ENCODE assay signal across 8 mouse cellular contexts in the genomic region with DNA sequence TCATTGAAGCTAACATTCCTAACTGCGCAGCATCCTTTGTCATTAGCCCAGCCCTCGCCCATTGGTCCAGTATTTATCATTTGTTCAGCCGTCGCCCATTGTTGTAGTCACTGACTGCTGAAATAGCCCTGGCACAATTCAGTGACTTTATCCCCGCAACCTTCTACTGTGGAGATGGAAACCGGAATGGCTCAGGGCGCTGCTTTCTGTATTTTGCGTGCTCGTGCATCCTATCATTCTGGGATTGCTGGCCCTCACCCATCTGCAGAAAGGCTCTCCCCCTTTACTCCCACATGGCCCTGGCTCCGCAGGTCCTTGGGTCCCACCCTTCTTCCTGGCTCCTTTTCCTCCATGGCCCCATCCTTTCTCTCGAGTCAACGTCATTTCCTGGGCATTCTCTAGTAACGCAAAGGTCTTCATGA. TPM values are rescaled to one million over a fixed set of nuclear protein-coding genes. Genes with fewer than 3 reads are reported as not detected.
DNase-seq lines count a peak whose midpoint lies in the region; ATAC-seq and TF ChIP-seq lines count a peak whose summit lies in the region.

No protein-coding gene starts in this region.

- WGBS in heart, embryonic 11.5 days (ENCODE audit: insufficient replicate concordance): 24% methylated on average over 13 of the region's 13 CpGs
- 17% methylated on average over 13 of the region's 13 CpGs for WGBS in hindbrain, embryonic 12.5 days
- WGBS in lung, embryonic 16.5 days: 16% methylated on average over 13 of the region's 13 CpGs
- 15% methylated on average over 13 of the region's 13 CpGs for WGBS in stomach, postnatal 0 days

- H3K36me3 ChIP-seq in heart, embryonic 11.5 days (ENCODE audit: control insufficient read depth, insufficient read depth, low read length): no peaks in the 10 kb centered on the region
- H3K36me3 ChIP-seq in E14TG2a.4 (ENCODE audit: insufficient read depth, low read length): no peaks in the 10 kb centered on the region
- no peaks in the 10 kb centered on the region for H3K36me3 ChIP-seq in hindbrain, embryonic 12.5 days
- no peaks in the 10 kb centered on the region for H3K36me3 ChIP-seq in lung, embryonic 16.5 days (ENCODE audit: control insufficient read depth, insufficient read depth, low read length)
- no peaks in the 10 kb centered on the region for H3K36me3 ChIP-seq in stomach, postnatal 0 days (ENCODE audit: control insufficient read depth, insufficient read depth, low read length)

- peak overlapping the region; percentile 80; the same call in 1 of the 2 replicates for H3K9ac ChIP-seq in heart, embryonic 11.5 days (ENCODE audit: low read depth, low read length)
- peak overlapping the region; percentile 54; the same call in 1 of the 2 replicates for H3K9ac ChIP-seq in hindbrain, embryonic 12.5 days
- peak overlapping the region; percentile 78; the same call in 1 of the 2 replicates for H3K9ac ChIP-seq in lung, embryonic 16.5 days (ENCODE audit: low read length)
- H3K9ac ChIP-seq in stomach, postnatal 0 days (ENCODE audit: low read length): no peak overlapping the region

- no peak overlapping the region for H3K27ac ChIP-seq in heart, embryonic 11.5 days (ENCODE audit: low read depth, low read length)
- peak overlapping the region; percentile 89 for H3K27ac ChIP-seq in hindbrain, embryonic 12.5 days
- H3K27ac ChIP-seq in lung, embryonic 16.5 days (ENCODE audit: low read length): no peak overlapping the region
- H3K27ac ChIP-seq in stomach, postnatal 0 days (replicated peaks): no peak overlapping the region

- H3K4me2 ChIP-seq in heart, embryonic 11.5 days: peak overlapping the region; percentile 96
- peak overlapping the region; percentile 76 for H3K4me2 ChIP-seq in hindbrain, embryonic 12.5 days (replicated peaks)
- H3K4me2 ChIP-seq in lung, embryonic 16.5 days (ENCODE audit: low read depth, low read length): peak overlapping the region; percentile 93
- H3K4me2 ChIP-seq in stomach, postnatal 0 days (replicated peaks; ENCODE audit: low read depth): peak overlapping the region; percentile 80

- intact Hi-C loops in heart, postnatal 25 days (cut with DNase I): loop anchor here (5.0 kb wide), 1 partner anchor 39 kb away; the partner anchor contains the start of gene Kremen2

- no peak for TF ChIP-seq CTCF in E14TG2a.4 (conservative IDR thresholded peaks at IDR 0.05; ENCODE audit: low read length)
- TF ChIP-seq CTCF in stomach, postnatal 0 days (IDR thresholded peaks at IDR 0.05; ENCODE audit: low read depth): no peak

- no peak for TF ChIP-seq EP300 in stomach, postnatal 0 days (optimal IDR thresholded peaks at IDR 0.05)

- H3K4me3 ChIP-seq in heart, embryonic 11.5 days (ENCODE audit: low read depth, low read length): peak overlapping the region; percentile 64
- H3K4me3 ChIP-seq in E14TG2a.4 (replicated peaks; ENCODE audit: low read length): peak overlapping the region; percentile 82
- peak overlapping the region; percentile 59 for H3K4me3 ChIP-seq in hindbrain, embryonic 12.5 days
- H3K4me3 ChIP-seq in lung, embryonic 16.5 days (ENCODE audit: low read length): peak overlapping the region; percentile 68
- peak overlapping the region; percentile 54 for H3K4me3 ChIP-seq in stomach, postnatal 0 days (ENCODE audit: low read depth, low read length)

- peaks cover 9% of the 10 kb centered on the region for H3K4me1 ChIP-seq in heart, embryonic 11.5 days (ENCODE audit: control insufficient read depth, insufficient read depth, low read length)
- H3K4me1 ChIP-seq in E14TG2a.4 (replicated peaks; ENCODE audit: low read depth, low read length): peaks cover 49% of the 10 kb centered on the region
- peaks cover 17% of the 10 kb centered on the region for H3K4me1 ChIP-seq in hindbrain, embryonic 12.5 days
- H3K4me1 ChIP-seq in lung, embryonic 16.5 days (replicated peaks; ENCODE audit: control insufficient read depth, insufficient read depth, low read length): peaks cover 20% of the 10 kb centered on the region
- H3K4me1 ChIP-seq in stomach, postnatal 0 days (replicated peaks; ENCODE audit: control insufficient read depth, insufficient read depth): peaks cover 4% of the 10 kb centered on the region; the same call in 1 of the 2 replicates

- DNase-seq in heart, postnatal 25 days (ENCODE audit: low spot score): no peak
- peak; percentile 65 to 70 for DNase-seq in cerebellum, postnatal 14 days
- no peak for DNase-seq in stomach, postnatal 0 days (ENCODE audit: low spot score)

- ATAC-seq in heart, embryonic 11.5 days (replicated peaks; ENCODE audit: insufficient number of reproducible peaks, low FRiP score, low TSS enrichment): no peak
- ATAC-seq in hindbrain, embryonic 12.5 days (ENCODE audit: low FRiP score): peak; percentile 58
- 0 out of 2 replicates have a peak, but pooled peaks have one; percentile 24 for ATAC-seq in lung, embryonic 16.5 days (ENCODE audit: low read depth)
- ATAC-seq in stomach, postnatal 0 days (ENCODE audit: low FRiP score, low TSS enrichment): peak; percentile 16; the same call in 1 of the 2 replicates
- ATAC-seq in erythroid progenitor cell, adult 5-6 weeks (replicated peaks; ENCODE audit: low FRiP score, poor library complexity, severe bottlenecking): no peak

- H3K27me3 ChIP-seq in heart, embryonic 11.5 days (ENCODE audit: control insufficient read depth, insufficient read depth, low read length): no peaks in the 10 kb centered on the region
- H3K27me3 ChIP-seq in E14TG2a.4 (ENCODE audit: insufficient read depth, low read length): peaks cover 21% of the 10 kb centered on the region
- H3K27me3 ChIP-seq in hindbrain, embryonic 12.5 days: no peaks in the 10 kb centered on the region
- H3K27me3 ChIP-seq in lung, embryonic 16.5 days (ENCODE audit: control insufficient read depth, insufficient read depth, low read depth, low read length): no peaks in the 10 kb centered on the region
- H3K27me3 ChIP-seq in stomach, postnatal 0 days (ENCODE audit: control insufficient read depth, insufficient read depth, low read length): no peaks in the 10 kb centered on the region

- H3K9me3 ChIP-seq in heart, embryonic 11.5 days (replicated peaks; ENCODE audit: control insufficient read depth, low read length): no peaks in the 10 kb centered on the region
- no peaks in the 10 kb centered on the region for H3K9me3 ChIP-seq in E14TG2a.4 (ENCODE audit: low read length)
- H3K9me3 ChIP-seq in hindbrain, embryonic 12.5 days (replicated peaks): no peaks in the 10 kb centered on the region
- H3K9me3 ChIP-seq in lung, embryonic 16.5 days (ENCODE audit: control insufficient read depth, low read length): no peaks in the 10 kb centered on the region
- no peaks in the 10 kb centered on the region for H3K9me3 ChIP-seq in stomach, postnatal 0 days (ENCODE audit: control insufficient read depth, low read length)

RNA-seq across cellular contexts. Expression of gene Flywch2, which starts 0.6 kb away (rescaled TPM):
- polyA plus RNA-seq in heart, embryonic 11.5 days (2014; fragmentation: Nextera tagmentation; extraction: Ambion mirVana): 8.2 and 9.5 TPM in 2 replicates
- 1 to 10 TPM in 1 of 2 experiments, under 1 TPM in 1; 0.88 to 1.6 TPM for total RNA-seq in heart, postnatal 25 days (2021)
- polyA plus RNA-seq in hindbrain, embryonic 12.5 days (2016; fragmentation: Nextera tagmentation; extraction: Ambion mirVana): 48.1 and 49.4 TPM in 2 replicates
- polyA plus RNA-seq in lung, embryonic 16.5 days (2015; fragmentation: Nextera tagmentation; extraction: Ambion mirVana): 29.0 and 31.4 TPM in 2 replicates
- polyA plus RNA-seq in stomach, postnatal 0 days (2015; fragmentation: Nextera tagmentation; extraction: Ambion mirVana): 15.9 and 16.4 TPM in 2 replicates
- not detected in 2 replicates for total RNA-seq in erythroid progenitor cell, adult 5-6 weeks (2015; ENCODE audit: low replicate concordance)
- not detected in 2 replicates for total RNA-seq in erythroid progenitor cell, adult 5-6 weeks (2017; ENCODE audit: low replicate concordance)

RNA-seq across cellular contexts. Expression of gene Srrm2, which starts 3.8 kb away (rescaled TPM):
- polyA plus RNA-seq in heart, embryonic 11.5 days (2014; fragmentation: Nextera tagmentation; extraction: Ambion mirVana): 285 and 390 TPM in 2 replicates
- total RNA-seq in heart, postnatal 25 days (2021): 100 to 1,000 TPM; 157 to 162 TPM
- polyA plus RNA-seq in hindbrain, embryonic 12.5 days (2016; fragmentation: Nextera tagmentation; extraction: Ambion mirVana): 670 and 682 TPM in 2 replicates
- 411 and 414 TPM in 2 replicates for polyA plus RNA-seq in lung, embryonic 16.5 days (2015; fragmentation: Nextera tagmentation; extraction: Ambion mirVana)
- 211 and 215 TPM in 2 replicates for polyA plus RNA-seq in stomach, postnatal 0 days (2015; fragmentation: Nextera tagmentation; extraction: Ambion mirVana)
- total RNA-seq in erythroid progenitor cell, adult 5-6 weeks (2015; ENCODE audit: low replicate concordance): 468 and 572 TPM in 2 replicates
- 294 and 325 TPM in 2 replicates for total RNA-seq in erythroid progenitor cell, adult 5-6 weeks (2017; ENCODE audit: low replicate concordance)

RNA-seq across cellular contexts. Expression of gene Flywch1, which starts 15.1 kb away (rescaled TPM):
- polyA plus RNA-seq in heart, embryonic 11.5 days (2014; fragmentation: Nextera tagmentation; extraction: Ambion mirVana): 60.5 and 62.4 TPM in 2 replicates
- 10 to 100 TPM; 29.7 to 33.2 TPM for total RNA-seq in heart, postnatal 25 days (2021)
- polyA plus RNA-seq in hindbrain, embryonic 12.5 days (2016; fragmentation: Nextera tagmentation; extraction: Ambion mirVana): 203 and 212 TPM in 2 replicates
- polyA plus RNA-seq in lung, embryonic 16.5 days (2015; fragmentation: Nextera tagmentation; extraction: Ambion mirVana): 61.3 and 65.2 TPM in 2 replicates
- 24.2 and 27.3 TPM in 2 replicates for polyA plus RNA-seq in stomach, postnatal 0 days (2015; fragmentation: Nextera tagmentation; extraction: Ambion mirVana)
- total RNA-seq in erythroid progenitor cell, adult 5-6 weeks (2015; ENCODE audit: low replicate concordance): 2.1 and 2.9 TPM in 2 replicates
- total RNA-seq in erythroid progenitor cell, adult 5-6 weeks (2017; ENCODE audit: low replicate concordance): 3.4 and 14.2 TPM in 2 replicates

RNA-seq across cellular contexts. Expression of gene Kremen2, which starts 40.9 kb away (rescaled TPM):
- polyA plus RNA-seq in heart, embryonic 11.5 days (2014; fragmentation: Nextera tagmentation; extraction: Ambion mirVana): 0.27 and 0.63 TPM in 2 replicates
- not detected for total RNA-seq in heart, postnatal 25 days (2021)
- 2.9 and 5.7 TPM in 2 replicates for polyA plus RNA-seq in hindbrain, embryonic 12.5 days (2016; fragmentation: Nextera tagmentation; extraction: Ambion mirVana)
- 0.25 and 0.83 TPM in 2 replicates for polyA plus RNA-seq in lung, embryonic 16.5 days (2015; fragmentation: Nextera tagmentation; extraction: Ambion mirVana)
- polyA plus RNA-seq in stomach, postnatal 0 days (2015; fragmentation: Nextera tagmentation; extraction: Ambion mirVana): 2.7 and 3.0 TPM in 2 replicates
- not detected in 2 replicates for total RNA-seq in erythroid progenitor cell, adult 5-6 weeks (2015; ENCODE audit: low replicate concordance)
- not detected in 2 replicates for total RNA-seq in erythroid progenitor cell, adult 5-6 weeks (2017; ENCODE audit: low replicate concordance)

RNA-seq across cellular contexts. Expression of gene Elob, which starts 42.4 kb away (rescaled TPM):
- 929 and 1,004 TPM in 2 replicates for polyA plus RNA-seq in heart, embryonic 11.5 days (2014; fragmentation: Nextera tagmentation; extraction: Ambion mirVana)
- 100 to 1,000 TPM; 353 to 372 TPM for total RNA-seq in heart, postnatal 25 days (2021)
- 1,047 and 1,117 TPM in 2 replicates for polyA plus RNA-seq in hindbrain, embryonic 12.5 days (2016; fragmentation: Nextera tagmentation; extraction: Ambion mirVana)
- 980 and 1,001 TPM in 2 replicates for polyA plus RNA-seq in lung, embryonic 16.5 days (2015; fragmentation: Nextera tagmentation; extraction: Ambion mirVana)
- 881 and 1,013 TPM in 2 replicates for polyA plus RNA-seq in stomach, postnatal 0 days (2015; fragmentation: Nextera tagmentation; extraction: Ambion mirVana)
- 137 and 167 TPM in 2 replicates for total RNA-seq in erythroid progenitor cell, adult 5-6 weeks (2015; ENCODE audit: low replicate concordance)
- 51.7 and 117 TPM in 2 replicates for total RNA-seq in erythroid progenitor cell, adult 5-6 weeks (2017; ENCODE audit: low replicate concordance)

Comparison
In these comparisons a context has a peak if more than half of its experiments do, and no peak if none do; other contexts are left out.
1. ATAC-seq: peak in hindbrain, embryonic 12.5 days (single experiment), lung, embryonic 16.5 days (single experiment) and stomach, postnatal 0 days (single experiment); none in heart, embryonic 11.5 days (single experiment) and erythroid progenitor cell, adult 5-6 weeks (single experiment).
2. DNase-seq: peak in cerebellum, postnatal 14 days (2 of 2); none in heart, postnatal 25 days (single experiment) and stomach, postnatal 0 days (single experiment).
3. Peak in every context shown above with its lines, with median percentiles within 50 percentile points of each other: H3K4me2 ChIP-seq and H3K4me3 ChIP-seq.